Mouse (Mus musculus): ENCODE data around the gene Safb. TPM values are rescaled to one million over a fixed set of nuclear protein-coding genes. Genes with fewer than 3 reads are reported as not detected.

The Safb gene
- total RNA-seq (2021): 100 to 1,000 TPM; 168 to 177 TPM
- long read RNA-seq, experiment 1, transcript Safb-201 (21 exons, 3,106 nt): major isoform, 17 of 50 reads
- long read RNA-seq, experiment 1, partial matches to known transcripts: 10 of 50 reads
- long read RNA-seq, experiment 1, other reads (novel, unspliced or antisense): 18 of 50 reads
- long read RNA-seq, experiment 2, transcript Safb-201 (21 exons, 3,106 nt): major isoform, 57 of 159 reads
- long read RNA-seq, experiment 2, transcript Safb-207 (21 exons, 3,122 nt): minor isoform, 11 of 159 reads
- long read RNA-seq, experiment 2, partial matches to known transcripts: 31 of 159 reads
- long read RNA-seq, experiment 2, other reads (novel, unspliced or antisense): 55 of 159 reads

- DNase-seq (ENCODE audit: low spot score in 2 of 2): peak; percentile 95 to 97
Measured at GRCm38 (mm10) chr17:56584257-56585130, at the start of gene Safb, which contains the start of gene Safb2. Safb (plus strand) TSS chr17:56584825. Safb2 (minus strand) TSS chr17:56584585.

DNA sequence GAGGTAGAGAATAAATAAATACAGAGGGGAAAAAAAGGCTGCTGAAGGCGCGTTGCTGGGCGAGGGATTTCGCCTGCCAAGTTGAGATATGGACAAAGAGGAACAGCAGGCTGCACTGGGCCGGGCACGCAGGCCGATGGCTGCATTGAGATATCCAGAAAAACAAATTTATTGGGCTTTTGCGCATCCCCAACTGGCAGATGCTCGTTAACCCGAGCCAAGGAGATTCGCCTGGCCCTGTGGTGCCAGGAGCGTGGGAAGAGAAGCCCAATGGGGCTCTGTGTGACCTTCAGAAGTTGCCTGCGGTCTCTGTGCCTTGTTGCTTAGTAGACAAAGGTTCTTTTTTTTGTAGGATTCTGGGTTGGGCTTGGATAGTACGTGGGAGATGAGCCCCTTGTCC lies 48.4 kb upstream of the Safb start:
- no peak for DNase-seq (ENCODE audit: low spot score in 2 of 2)

DNA sequence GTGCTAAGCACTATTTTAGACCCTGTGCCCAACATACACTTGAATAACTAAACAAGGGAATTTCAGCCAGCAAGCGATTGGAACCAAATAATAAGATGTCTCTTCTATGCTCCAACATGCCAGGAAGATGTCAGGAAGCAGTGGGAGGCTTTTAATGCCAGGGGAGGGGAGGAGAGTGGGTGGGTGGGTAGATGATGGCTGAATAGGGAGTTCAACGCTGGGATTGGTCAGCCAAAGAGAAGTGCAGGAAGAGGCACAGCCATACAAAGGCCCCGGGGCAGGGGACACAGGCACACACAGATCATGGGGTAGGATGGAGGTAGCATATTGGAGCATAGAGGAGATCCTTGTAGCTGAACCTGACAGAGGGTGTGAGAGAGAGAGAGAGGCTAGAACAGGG lies 47.8 kb upstream of the Safb start:
- DNase-seq (ENCODE audit: low spot score in 2 of 2): no peak

DNA sequence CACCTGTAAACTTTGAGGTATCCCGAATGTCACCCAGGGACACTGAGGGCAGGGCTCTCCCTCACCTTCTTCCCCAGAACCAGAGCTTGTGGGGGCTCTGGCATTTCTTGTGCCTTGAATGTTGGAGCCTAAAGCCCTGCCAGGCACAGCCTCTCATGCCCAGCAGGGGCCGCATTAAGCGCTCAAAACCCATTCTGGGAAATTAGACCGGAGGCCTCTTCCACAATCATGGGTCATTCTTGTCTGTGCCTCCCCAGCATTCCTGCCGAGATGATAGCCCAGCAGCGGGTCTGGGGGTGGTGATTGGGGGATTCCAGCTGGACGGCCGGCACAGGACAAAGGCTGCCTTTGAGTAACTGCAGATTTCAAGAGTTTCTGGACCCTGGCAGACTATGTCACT lies 46.7 kb upstream of the Safb start:
- DNase-seq (ENCODE audit: low spot score in 2 of 2): no peak

DNA sequence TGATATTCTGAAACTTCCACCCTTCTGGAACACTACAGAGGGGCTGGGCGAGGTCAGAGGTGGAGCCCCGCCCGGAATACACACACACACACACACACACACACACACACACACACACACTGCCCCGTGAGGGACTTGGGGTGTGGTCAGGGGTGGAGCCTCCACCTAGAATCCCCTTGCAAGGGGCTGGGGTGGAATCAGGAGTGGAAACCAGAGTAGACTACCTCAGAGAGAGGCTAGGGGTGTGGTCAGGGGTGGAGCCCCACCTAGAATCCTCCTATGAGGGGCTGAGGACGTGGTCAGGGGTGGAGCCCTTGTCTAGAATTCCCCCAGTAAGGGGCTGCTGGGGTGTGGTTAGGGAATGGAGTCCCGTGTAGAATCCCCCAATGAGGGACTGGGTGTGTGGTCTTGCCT lies 44.1 kb upstream of the Safb start:
- no peak for DNase-seq (ENCODE audit: low spot score in 2 of 2)

DNA sequence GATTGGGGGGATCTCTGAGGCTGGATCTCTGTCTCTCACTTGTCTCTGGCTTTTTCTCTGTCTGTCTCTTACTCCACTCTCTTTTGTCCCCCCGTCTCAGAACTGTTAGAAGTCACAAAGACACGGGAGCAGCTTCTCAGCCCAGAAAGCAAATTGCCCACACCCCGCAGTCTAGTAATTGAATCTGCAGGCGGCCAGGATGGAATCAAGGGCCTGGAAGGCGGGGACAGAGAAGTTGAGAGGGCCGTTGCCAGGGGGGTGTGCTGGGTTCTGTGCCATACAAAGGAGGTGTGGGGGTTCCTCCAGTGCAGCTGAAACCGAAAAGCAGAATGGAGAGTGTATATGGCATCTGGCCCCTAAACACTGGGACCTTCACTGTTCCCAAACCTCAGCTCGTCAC lies 41.9 kb upstream of the Safb start:
- DNase-seq (ENCODE audit: low spot score in 2 of 2): no peak

GRCm38 (mm10) chr17:56543684-56544224 lies 40.9 kb upstream of the Safb start:
- DNase-seq (ENCODE audit: low spot score in 2 of 2): no peak

- no peak for DNase-seq (ENCODE audit: low spot score in 2 of 2)
Measured at GRCm38 (mm10) chr17:56544699-56545387, 39.8 kb upstream of the Safb start.

GRCm38 (mm10) chr17:56545945-56546344 lies 38.7 kb upstream of the Safb start:
- DNase-seq (ENCODE audit: low spot score in 2 of 2): no peak

- no peak for DNase-seq (ENCODE audit: low spot score in 2 of 2)
Measured at GRCm38 (mm10) chr17:56546576-56546975, 38.0 kb upstream of the Safb start.

- no peak for DNase-seq (ENCODE audit: low spot score in 2 of 2)
Measured at GRCm38 (mm10) chr17:56547116-56547845, 37.3 kb upstream of the Safb start.

GRCm38 (mm10) chr17:56547846-56548604 lies 36.6 kb upstream of the Safb start:
- no peak for DNase-seq (ENCODE audit: low spot score in 2 of 2)

DNA sequence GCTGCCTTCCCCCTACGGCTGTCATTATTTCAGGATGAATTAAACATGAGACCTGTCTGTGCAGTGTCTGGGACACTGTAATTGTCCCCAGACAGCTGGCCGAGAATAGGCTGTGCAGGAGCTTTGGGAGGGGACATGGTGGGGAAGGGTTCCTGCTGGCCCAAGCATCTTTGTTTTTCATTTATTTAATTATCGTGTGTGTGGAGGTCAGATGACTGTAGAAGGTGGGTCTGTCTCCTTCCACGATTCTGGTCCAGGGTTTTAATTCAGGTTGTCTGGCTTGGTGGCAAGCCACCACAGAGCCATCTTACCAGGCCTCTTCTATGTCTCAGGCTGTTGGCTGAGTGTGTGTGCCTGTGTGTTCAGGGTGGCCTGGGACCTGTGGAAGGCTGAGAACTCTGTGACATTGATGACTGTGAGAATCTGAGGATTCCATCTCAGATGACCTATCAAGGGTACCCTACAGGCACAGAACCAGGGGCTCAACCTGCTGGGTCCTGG lies 36.0 kb upstream of the Safb start:
- DNase-seq (ENCODE audit: low spot score in 2 of 2): no peak

DNA sequence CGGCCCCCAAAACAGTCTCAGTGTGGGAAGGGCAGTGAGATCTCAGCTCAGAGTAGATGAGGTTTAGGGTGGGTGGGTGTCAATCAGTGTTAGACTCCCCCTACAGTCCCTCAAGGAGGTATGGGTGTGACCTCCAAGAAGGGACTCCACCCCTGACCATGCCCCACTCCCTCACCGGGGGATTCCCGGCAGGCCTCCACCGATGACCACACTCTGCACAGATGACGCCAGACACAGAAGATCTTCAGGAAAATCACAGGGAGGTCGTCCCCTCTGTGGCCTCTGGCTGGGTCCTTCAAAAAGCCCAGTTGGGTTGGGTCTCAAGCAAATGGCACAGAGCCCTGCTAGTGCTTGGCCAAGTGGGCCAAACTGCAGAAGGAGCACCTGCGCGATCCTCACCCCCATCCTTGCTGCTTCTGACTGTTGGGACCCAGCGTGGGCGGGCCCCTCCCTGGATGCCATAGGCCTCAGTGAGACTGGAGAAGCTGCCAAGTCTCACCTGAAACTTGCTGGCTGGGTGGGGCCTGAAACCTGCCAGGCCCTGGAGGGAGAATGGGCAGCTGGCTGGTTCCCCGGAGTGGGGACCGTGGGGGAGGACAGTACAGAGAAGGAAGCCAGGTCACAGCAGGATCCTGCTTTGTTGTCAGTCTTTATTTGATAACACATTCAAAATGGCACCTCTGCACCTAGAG lies 33.7 kb upstream of the Safb start:
- DNase-seq (ENCODE audit: low spot score in 2 of 2): no peak

DNA sequence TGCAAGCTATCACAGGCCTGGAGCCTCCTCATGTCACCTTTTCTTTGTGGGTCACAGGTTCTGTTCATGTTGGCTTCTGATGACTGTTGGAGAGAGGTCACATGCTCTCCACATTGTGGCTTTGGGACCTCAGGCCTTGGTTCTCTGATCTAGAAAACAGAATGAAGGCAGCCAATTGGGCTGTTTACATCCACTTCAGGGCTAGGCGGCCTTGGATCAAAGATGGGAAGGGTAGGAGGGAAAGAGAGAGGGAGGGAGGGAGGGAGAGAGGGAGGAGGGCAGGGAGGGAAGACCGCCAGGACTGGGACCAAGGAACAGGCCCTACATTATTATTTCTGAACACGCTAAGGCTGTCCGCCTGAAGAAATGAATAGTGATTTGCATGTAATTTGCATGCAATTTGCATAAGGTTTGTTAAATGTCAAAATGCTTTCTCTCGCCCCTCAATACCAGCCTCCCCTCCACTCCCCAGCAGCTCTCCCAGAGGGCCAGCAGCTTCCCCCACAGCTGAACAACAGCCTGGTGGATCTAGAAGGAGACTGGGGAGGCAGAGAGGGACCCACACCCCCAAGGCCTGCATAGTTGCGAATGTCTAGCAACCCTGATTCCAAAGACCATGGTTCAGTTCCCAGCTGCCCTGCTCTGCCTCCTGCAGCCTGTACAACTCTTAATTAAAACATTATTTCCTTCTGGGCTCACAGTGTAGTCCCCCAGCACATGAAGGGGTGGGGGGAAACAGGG lies 32.6 kb upstream of the Safb start:
- DNase-seq (ENCODE audit: low spot score in 2 of 2): no peak

DNA sequence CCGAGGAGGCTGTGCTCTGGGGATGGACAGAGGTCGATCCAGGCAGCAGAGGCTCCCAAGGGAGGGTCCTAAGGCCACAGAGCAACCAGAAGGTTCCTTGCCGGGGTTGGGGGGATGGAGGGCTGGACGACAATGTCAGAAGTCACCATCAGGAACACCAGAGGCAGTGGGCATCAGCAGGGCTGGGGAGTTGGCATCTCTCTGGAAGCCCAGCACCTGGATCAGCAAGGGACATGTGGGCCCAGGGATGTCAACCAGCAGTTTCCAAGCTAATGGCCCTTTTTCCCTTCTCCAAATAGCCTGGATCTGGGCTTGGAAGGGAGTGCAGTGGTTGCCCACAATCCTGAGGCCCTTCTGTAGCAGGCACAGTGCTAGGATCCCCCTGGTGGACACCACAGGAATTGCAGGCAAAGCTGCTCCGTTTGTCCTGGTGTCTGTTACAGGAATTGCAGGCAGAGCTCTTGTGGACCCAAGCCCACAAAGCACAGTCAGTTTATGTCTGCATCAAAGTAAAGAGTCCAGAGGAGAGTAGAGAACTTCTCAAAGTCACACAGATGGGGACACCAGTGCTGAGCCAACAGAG lies 31.8 kb upstream of the Safb start:
- no peak for DNase-seq (ENCODE audit: low spot score in 2 of 2)

GRCm38 (mm10) chr17:56554122-56554551 lies 30.5 kb upstream of the Safb start, which contains the start of gene Gm20219:
Gm20219 (minus strand) TSS chr17:56554387.
- no peak for DNase-seq (ENCODE audit: low spot score in 2 of 2)

GRCm38 (mm10) chr17:56558448-56558847 lies 26.2 kb upstream of the Safb start:
- peak; percentile 41 to 46 for DNase-seq (ENCODE audit: low spot score in 2 of 2)
